Mouse (Mus musculus) liver, embryonic 13.5 days (tissue): ENCODE measurements around the gene Glipr1l2. TPM values are rescaled to one million over a fixed set of nuclear protein-coding genes. Genes with fewer than 3 reads are reported as not detected.
"Not testable (repeated sequence)": the region's sequence is repeated elsewhere in the genome, so short reads cannot be mapped to it uniquely, and the experiment has no call there.

ENCODE experiments used
- ATAC-seq: fragments of 200-750 bp; cut with Nextera tagmentation; 2 replicates; pipeline ENCODE4 v1.8.0; 2017; ENCODE audit warnings: low read depth, mild to moderate bottlenecking, moderate number of reproducible peaks, moderate library complexity
- DNase-seq: peaks from one replicate; pipeline ENCODE4 v3.0.0; 2022
- H3K27ac ChIP-seq: fragments of 300-500 bp; sonication (generic); 2 replicates; pipeline ENCODE4 v1.5.1; 2015; ENCODE audit warnings: moderate library complexity, mild to moderate bottlenecking, inconsistent platforms
- H3K27me3 ChIP-seq: fragments of 300-500 bp; sonication (generic); 2 replicates; pipeline ENCODE4 v1.6.1; 2015; ENCODE audit warnings: mild to moderate bottlenecking, inconsistent platforms
- H3K36me3 ChIP-seq: fragments of 300-500 bp; sonication (generic); 2 replicates; pipeline ENCODE4 v1.6.1; 2015; ENCODE audit warnings: mild to moderate bottlenecking, inconsistent platforms
- H3K4me1 ChIP-seq: fragments of 300-500 bp; sonication (generic); replicated peaks from 2 replicates; pipeline ENCODE4 v1.6.1; 2015; ENCODE audit warnings: inconsistent platforms
- H3K4me2 ChIP-seq: fragments of 300-500 bp; sonication (generic); 2 replicates; pipeline ENCODE4 v1.6.1; 2015; ENCODE audit warnings: inconsistent platforms, mild to moderate bottlenecking, moderate library complexity
- H3K4me3 ChIP-seq: fragments of 300-500 bp; sonication (generic); replicated peaks from 2 replicates; pipeline ENCODE4 v1.5.1; 2015; ENCODE audit warnings: mild to moderate bottlenecking, inconsistent platforms
- H3K9ac ChIP-seq: fragments of 300-500 bp; sonication (generic); 2 replicates; pipeline ENCODE4 v1.6.1; 2015; ENCODE audit warnings: mild to moderate bottlenecking, inconsistent platforms
- H3K9me3 ChIP-seq: fragments of 300-500 bp; sonication (generic); replicated peaks from 2 replicates; pipeline ENCODE4 v1.6.1; 2016; ENCODE audit warnings: inconsistent platforms
- WGBS: fragments of 180-500 bp; shearing (Covaris S2); methylation state at CpG from one replicate; pipeline ENCODE4 v1.1.7; 2015; ENCODE audit not compliant: insufficient replicate concordance; 5-methylcytosine and 5-hydroxymethylcytosine counted together
- polyA plus RNA-seq: library from polyadenylated mRNA; unstranded; fragments of >200 nt; fragmentation: Nextera tagmentation; extraction: Ambion mirVana; gene quantifications from 2 replicates; pipeline ENCODE4 v1.2.1, GENCODE M21; 2015

Glipr1l2 gene
- polyA plus RNA-seq: not detected in 2 replicates

DNA sequence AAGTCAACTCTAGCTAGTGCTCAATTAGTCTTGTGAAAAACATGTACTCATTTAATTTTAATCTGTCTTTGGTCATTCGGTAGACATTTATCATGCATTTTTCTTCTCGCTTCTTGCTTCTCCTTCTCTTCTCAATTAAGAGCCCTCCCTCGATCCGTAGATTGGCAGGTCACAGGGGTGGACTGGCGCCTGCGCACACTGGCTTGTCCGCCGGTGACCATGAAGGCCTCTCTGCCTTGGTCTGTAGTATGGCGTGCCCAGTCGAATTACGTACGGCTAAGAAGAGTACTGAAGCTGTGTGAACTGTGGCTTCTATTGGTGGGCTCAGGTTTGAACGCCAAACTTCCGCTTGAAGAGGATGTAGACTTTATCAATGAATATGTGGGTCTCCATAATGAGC lies at the start of gene Glipr1l2:
Gene Glipr1l2, plus strand, starts transcription at position 198 of the 400 bp plus-strand sequence.
- no peaks in the 10 kb centered on the region for H3K36me3 ChIP-seq
- H3K4me3 ChIP-seq: no peak within 1 kb of the TSS
- 78% methylated on average over 14 of the region's 14 CpGs for WGBS
- ATAC-seq: no peak
- H3K9ac ChIP-seq: no peak within 1 kb of the TSS
- no peak within 1 kb of the TSS for H3K27ac ChIP-seq
- H3K9me3 ChIP-seq: no peaks in the 10 kb centered on the region
- no peak for DNase-seq
- no peaks in the 10 kb centered on the region for H3K4me1 ChIP-seq
- no peak within 1 kb of the TSS for H3K4me2 ChIP-seq
- no peaks in the 10 kb centered on the region for H3K27me3 ChIP-seq

DNA sequence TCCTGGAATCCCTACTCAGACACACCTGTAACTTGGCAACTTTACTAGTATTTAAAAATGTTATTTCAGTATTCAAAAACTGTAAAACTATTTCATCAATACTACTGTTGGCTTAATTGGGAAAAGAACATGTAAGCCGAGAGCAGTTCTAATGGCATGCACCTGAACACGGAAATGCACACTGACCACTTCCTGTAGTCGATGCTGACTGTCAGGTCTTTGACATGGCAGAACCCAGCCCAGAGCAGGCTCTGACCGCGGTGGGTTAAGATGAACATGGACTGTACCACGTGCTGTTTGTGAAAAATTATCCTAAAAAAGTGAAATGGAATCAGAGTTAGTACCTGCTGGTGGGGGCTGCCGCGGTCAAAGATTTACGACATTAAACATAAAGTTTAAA lies 39.6 kb upstream of the Glipr1l2 start:
- DNase-seq, H3K27ac ChIP-seq, H3K9ac ChIP-seq, ATAC-seq, H3K36me3 ChIP-seq, H3K4me2 ChIP-seq, H3K27me3 ChIP-seq, H3K4me1 ChIP-seq, H3K9me3 ChIP-seq, H3K4me3 ChIP-seq: not testable (repeated sequence)
- 45% methylated on average over 9 of the region's 9 CpGs for WGBS

DNA sequence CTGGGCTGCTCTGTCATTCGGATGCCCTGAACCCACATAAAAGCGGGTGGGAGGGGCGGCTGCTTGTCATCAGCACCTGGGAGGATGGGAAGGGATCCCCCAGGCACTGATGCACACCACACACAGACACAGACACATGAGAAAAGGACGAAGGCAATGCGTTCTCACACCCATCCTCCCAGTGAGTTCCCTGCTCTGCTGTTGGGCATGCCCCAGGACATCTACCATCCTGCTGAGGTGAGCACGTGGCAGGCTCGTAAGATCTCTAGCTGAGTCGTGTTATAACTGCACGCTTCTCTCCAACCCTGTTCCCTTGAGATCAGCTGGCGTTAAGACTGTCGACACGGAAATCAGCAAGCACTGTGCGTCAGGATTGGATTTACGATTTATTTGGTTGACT lies 38.9 kb upstream of the Glipr1l2 start:
- 60% methylated on average over 14 of the region's 14 CpGs for WGBS

DNA sequence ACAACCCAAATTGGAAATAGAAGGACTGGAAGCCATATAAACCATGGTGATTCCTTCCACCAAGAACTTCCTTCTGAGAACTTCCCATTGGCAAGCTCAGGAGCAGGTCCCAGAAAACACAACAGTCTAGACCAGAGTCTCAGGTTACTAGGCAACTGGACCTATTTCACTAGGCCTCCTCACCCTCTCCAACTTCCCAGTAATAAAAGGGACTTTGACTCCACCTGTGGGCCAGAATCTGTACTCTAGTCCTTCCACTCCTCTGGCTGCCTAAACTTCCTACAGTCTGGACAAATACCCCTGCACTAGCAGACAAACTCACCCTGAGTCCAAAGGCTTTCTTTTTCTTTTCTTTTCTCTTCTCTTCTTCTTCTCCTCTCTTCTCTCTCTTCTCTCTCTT lies 31.9 kb upstream of the Glipr1l2 start:
- no peak overlapping the region for H3K27ac ChIP-seq
- no peaks in the 10 kb centered on the region for H3K36me3 ChIP-seq
- ATAC-seq: no peak
- no peak overlapping the region for H3K9ac ChIP-seq
- no peak overlapping the region for H3K4me3 ChIP-seq
- no peaks in the 10 kb centered on the region for H3K27me3 ChIP-seq
- H3K4me2 ChIP-seq: no peak overlapping the region
- no peaks in the 10 kb centered on the region for H3K4me1 ChIP-seq
- no peaks in the 10 kb centered on the region for H3K9me3 ChIP-seq
- no peak for DNase-seq

More for the DNA sequence above, 38.9 kb upstream of the Glipr1l2 start:
- H3K27ac ChIP-seq, H3K36me3 ChIP-seq, H3K27me3 ChIP-seq, DNase-seq, H3K4me1 ChIP-seq, H3K4me3 ChIP-seq, H3K9me3 ChIP-seq, ATAC-seq, H3K9ac ChIP-seq, H3K4me2 ChIP-seq: not testable (repeated sequence)

DNA sequence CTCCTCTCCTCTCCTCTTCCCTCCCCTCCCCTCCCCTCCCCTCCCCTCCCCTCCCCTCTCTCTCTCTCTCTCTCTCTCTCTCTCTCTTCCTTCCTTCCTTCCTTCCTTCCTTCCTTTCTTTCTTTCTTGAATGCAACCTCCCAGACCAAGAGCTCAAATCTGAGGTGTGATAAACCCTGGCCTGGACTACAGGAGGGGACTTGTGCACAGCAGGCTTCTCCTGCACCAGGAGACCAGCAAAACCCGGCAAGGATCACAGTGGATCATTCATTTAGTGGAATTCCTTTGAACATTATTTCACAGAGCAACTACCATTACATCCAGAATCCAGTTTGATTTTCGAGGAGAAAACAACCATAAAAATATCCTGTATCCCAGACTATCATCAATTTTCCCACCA lies 31.2 kb upstream of the Glipr1l2 start:
- H3K9ac ChIP-seq, DNase-seq, H3K27me3 ChIP-seq, ATAC-seq, H3K4me1 ChIP-seq, H3K4me3 ChIP-seq, H3K4me2 ChIP-seq, H3K36me3 ChIP-seq, H3K9me3 ChIP-seq, H3K27ac ChIP-seq: not testable (repeated sequence)
- 38% methylated on average over 2 of the region's 2 CpGs for WGBS

DNA sequence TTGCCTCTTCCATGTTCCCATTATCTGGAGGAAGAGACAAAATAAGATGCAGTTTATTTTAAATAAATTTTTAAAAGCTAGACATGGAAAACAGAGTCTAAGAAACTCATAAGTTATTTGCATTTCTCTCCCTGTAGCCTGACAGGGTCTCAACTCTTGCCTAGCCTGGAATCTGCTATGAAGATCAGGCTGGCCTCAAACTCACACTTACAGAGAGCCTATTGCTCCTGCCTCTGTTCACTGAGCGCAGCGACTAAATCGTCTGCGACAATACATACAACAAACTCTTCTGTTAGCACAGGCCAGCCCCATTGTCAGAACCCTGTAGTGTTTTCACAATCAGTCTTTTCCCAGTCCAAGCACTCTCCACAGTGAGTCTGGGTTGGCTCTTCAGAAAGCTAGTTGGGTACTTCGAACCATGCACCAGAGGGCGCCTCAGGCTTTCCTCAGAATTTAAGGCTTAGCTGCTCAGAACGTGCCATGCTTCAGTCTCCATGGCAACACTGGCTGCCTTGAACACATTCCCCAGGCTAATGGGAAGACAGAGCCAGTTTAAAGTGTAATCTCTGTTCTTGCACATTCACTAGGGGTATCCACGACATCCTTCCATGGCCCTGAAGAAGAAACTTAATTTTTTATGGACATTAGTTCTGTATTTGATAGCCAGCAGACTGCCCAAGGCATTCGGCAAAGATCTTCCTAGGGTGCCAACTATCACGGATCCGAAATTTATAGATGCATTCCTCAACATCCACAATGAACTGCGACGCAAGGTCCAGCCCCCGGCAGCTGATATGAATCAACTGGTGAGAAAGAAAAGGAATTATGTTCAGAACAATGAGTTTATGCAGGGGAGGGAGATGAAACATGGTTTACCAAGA lies 23.2 kb upstream of the Glipr1l2 start, which contains the start of gene Glipr1l1:
Gene Glipr1l1, plus strand, starts transcription at position 488 of the 881 bp plus-strand sequence.
- Histone ChIP-seq H3K9me3 (no peaks in the 10 kb centered on the region), H3K9ac (no peak within 1 kb of the TSS), H3K36me3 (no peaks in the 10 kb centered on the region), H3K4me3 (no peak within 1 kb of the TSS), H3K27me3 (no peaks in the 10 kb centered on the region), H3K27ac (no peak within 1 kb of the TSS), H3K4me1 (no peaks in the 10 kb centered on the region), H3K4me2 (no peak within 1 kb of the TSS)
- DNase-seq (peak; percentile 2), ATAC-seq (0 out of 2 replicates have a peak, but pooled peaks have one; percentile 26)
- 53% methylated on average over 14 of the region's 14 CpGs for WGBS

DNA sequence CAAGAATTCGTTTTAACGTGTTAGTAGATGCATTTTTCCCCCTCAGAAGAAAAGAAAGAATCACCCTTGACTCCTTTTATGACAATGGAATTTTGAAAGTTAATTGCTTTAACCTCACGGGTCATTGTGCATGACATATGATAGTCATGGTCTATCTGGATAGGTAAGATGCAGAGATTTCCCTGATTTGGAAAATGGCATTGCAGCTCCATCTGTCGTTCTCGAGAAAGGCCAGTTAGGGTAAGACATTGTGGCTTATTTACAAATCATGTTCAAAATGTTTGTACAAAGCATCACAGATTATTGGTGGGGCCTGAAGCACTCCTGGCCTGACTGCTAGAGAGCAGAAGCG lies 22.6 kb upstream of the Glipr1l2 start:
- not testable (repeated sequence) for H3K4me3 ChIP-seq, H3K9me3 ChIP-seq, H3K9ac ChIP-seq, ATAC-seq, H3K4me2 ChIP-seq, H3K27me3 ChIP-seq, H3K27ac ChIP-seq, H3K4me1 ChIP-seq, DNase-seq, H3K36me3 ChIP-seq
- WGBS: 58% methylated on average over 6 of the region's 6 CpGs

DNA sequence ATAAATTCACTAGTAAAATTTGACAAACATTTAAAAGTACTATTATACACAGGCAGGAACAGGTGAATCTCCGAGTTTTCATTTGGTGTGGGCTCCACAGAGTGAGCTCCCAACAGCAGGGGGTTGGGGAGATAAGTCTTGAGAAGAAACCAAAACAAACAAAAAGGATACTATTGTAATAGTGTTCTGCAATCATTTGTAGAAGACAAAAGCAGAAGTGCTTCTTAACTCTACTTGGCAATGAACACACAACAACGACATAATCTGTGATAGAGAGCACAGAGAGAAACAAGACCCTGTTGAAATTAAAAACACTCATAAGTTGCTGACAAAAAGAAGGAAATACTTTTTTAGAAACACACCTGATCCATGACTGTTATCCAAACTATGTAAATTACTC lies 3.1 kb upstream of the Glipr1l2 start:
- no peak overlapping the region for H3K9ac ChIP-seq
- DNase-seq: no peak
- no peaks in the 10 kb centered on the region for H3K4me1 ChIP-seq
- no peaks in the 10 kb centered on the region for H3K27me3 ChIP-seq
- no peak overlapping the region for H3K27ac ChIP-seq
- WGBS: 27% methylated on average over 2 of the region's 2 CpGs
- H3K4me2 ChIP-seq: no peak overlapping the region
- no peaks in the 10 kb centered on the region for H3K9me3 ChIP-seq
- H3K36me3 ChIP-seq: no peaks in the 10 kb centered on the region
- ATAC-seq: no peak
- no peak overlapping the region for H3K4me3 ChIP-seq

DNA sequence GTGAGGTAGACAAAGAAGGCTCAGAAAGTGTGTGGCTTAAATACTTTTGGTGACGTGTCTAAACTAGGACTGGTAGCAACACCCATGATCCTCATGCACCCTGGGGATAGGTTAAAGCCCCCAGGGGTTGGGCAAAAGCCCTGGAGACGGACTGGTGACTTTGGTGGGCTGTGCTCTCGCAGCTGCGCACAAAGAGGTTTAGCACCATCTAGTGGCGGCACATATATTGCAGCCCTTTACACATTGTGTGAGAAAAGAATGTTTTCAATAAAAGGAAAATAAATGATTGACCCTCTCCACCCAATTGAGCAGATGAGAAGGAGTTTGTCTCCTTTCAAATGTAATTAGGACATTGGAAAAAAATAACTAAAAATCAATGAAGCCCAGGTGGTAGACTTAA lies 22.6 kb downstream of the Glipr1l2 start:
- WGBS: 5% methylated on average over 5 of the region's 5 CpGs
- not testable (repeated sequence) for H3K9ac ChIP-seq, H3K9me3 ChIP-seq, ATAC-seq, H3K27me3 ChIP-seq, H3K4me2 ChIP-seq, H3K27ac ChIP-seq, H3K36me3 ChIP-seq, H3K4me1 ChIP-seq, H3K4me3 ChIP-seq
- peak; percentile 5 for DNase-seq

DNA sequence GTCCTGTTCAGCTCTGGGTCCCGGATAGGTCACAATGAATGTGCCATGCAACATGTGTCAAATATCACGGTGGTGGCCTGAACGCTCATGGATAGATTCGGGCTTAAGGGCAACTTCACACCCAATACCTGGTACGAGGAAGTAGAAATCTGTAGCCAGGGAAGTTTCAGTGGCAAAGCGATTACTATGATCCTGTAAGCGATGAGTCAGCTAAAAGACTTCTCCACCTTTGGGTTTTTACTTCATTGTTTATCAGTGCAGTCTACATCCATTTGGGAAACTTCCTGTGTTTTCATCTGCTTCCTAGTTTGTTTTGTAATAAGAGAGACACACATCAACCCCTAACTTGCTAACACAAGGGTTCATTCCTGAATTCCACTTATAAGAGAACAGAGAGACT lies 27.2 kb downstream of the Glipr1l2 start:
- Histone ChIP-seq H3K27me3 (no peaks in the 10 kb centered on the region), H3K36me3 (no peaks in the 10 kb centered on the region), H3K27ac (no peak overlapping the region), H3K4me3 (no peak overlapping the region), H3K4me1 (no peaks in the 10 kb centered on the region), H3K9me3 (no peaks in the 10 kb centered on the region), H3K4me2 (no peak overlapping the region), H3K9ac (no peak overlapping the region)
- no peak for ATAC-seq
- no peak for DNase-seq
- WGBS: 60% methylated on average over 7 of the region's 7 CpGs

DNA sequence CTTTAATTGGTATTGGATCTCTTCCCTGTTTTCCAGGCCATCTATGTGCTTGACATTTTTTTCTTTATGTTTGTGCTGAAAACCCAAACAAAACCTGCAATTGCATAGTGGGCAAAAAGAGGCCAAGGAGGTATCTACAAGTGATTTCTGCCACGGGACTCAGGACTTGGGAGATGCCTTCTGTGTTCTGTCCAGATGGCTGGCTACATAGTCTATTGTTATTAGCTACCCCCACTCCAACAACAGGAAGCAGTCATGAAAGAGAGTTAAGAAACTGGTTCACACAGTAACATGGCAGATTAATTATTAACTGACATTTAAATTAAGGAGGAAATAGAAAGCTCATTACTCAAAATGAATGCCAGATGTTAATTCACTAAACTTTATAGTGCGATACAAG lies 41.9 kb downstream of the Glipr1l2 start:
- not testable (repeated sequence) for H3K4me3 ChIP-seq, H3K4me2 ChIP-seq, H3K9me3 ChIP-seq, H3K27me3 ChIP-seq, ATAC-seq, H3K27ac ChIP-seq, DNase-seq, H3K9ac ChIP-seq, H3K4me1 ChIP-seq, H3K36me3 ChIP-seq
- WGBS: 51% methylated on average over 2 of the region's 2 CpGs

DNA sequence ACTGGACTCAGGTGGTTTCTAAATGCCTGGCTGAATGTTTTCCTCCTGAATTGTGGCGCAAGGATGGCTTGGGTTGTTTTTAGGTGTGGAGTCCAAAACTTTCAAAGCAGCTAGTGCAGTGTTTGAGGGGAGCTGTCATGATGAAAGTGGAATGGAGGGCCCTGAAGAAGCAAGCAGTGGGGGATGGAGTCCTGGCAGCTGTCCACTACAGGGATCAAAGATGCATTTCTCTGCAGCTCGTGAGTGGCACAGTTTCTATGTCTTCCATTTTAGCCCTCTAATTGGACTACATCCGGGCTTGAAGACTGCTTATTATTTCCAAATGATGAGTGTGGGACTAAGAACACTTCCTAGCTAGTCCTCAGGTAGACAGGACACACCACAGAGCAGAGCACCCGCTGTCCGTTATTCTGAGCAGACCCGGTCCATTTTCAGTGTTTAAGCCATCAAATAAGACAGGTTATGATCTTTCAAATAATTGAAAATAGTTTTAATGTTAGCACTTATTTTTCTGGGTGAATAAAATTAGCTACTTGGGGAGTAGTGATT lies 44.6 kb downstream of the Glipr1l2 start:
- not testable (repeated sequence) for H3K27me3 ChIP-seq, H3K4me1 ChIP-seq, H3K4me2 ChIP-seq, DNase-seq, H3K36me3 ChIP-seq, ATAC-seq, H3K9me3 ChIP-seq, H3K27ac ChIP-seq, H3K4me3 ChIP-seq, H3K9ac ChIP-seq
- 70% methylated on average over 6 of the region's 6 CpGs for WGBS
